Mouse (Mus musculus): ENCODE results near the gene Vamp1.

Vamp1 gene

GRCm38 (mm10) chr6:125213715-125214114, 1.6 kb upstream of the Vamp1 start:
- no peak for DNase-seq

DNA sequence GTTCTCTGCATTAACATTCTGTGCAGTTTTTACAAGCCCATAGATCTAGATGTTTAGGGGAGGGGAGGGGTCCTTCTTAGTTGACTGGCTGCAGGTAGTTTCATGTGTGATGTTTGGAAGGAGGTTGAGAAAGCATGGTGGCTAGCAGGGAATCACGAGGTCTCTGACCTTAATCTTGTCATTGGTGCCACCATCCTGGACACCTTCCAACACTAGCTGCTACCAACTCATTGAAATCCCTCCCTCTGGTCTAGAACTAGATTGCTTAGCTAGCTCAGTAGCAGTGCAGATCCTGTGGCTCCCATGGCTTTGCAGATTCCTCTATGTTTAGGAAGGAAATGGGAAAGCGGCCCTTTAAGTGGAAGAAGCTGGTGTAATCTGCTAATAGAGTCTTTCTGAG, 1.5 kb downstream of the Vamp1 start:
- peak in 1 of 2 experiments; percentile 43 for DNase-seq

- no peak for DNase-seq
These were observed 2.5 kb downstream of the Vamp1 start for GRCm38 (mm10) chr6:125217899-125218298.

- peak; percentile 57 to 74 for DNase-seq
These were observed 3.6 kb downstream of the Vamp1 start for GRCm38 (mm10) chr6:125218963-125219362.

GRCm38 (mm10) chr6:125221115-125221745, 5.9 kb downstream of the Vamp1 start:
- no peak for DNase-seq

DNA sequence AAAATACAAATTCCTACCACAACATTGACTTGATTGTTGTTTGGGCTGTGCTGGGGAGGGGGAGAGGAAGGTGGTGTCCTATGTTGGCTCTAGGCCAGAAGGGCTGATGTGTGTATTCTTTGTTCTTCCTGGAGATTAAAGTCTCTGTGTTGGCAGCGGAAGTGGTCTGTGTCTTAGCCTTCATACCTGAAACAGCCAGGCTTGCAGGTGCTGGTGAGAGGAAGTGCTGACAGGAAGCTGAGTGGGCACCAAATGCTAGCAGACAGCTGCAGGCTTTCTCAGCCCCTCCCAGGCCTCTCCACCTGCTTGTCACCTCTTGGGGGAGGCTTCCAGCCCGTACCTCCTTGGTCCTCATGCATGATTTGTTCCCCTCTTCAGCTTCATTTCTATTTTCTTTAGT, 6.8 kb downstream of the Vamp1 start:
- DNase-seq = no peak

DNA sequence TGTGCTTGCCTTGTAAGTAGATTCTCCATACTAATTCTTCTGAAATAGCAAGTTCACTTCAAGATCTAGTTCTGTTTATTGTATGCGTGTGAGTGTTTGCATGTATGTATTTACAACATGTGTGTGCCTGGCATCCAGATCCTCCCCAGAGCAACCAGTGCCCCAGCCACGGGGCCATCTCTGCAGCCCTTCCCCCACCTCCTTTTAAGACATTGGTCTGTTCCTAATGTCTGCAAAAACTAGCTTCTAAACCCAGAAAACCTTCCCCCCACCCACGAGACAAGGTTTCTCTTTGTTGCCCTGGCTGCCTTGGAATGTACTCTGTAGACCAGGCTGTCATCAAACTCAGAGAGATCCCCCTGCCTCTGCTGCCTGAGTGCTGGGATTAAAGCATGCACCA, 7.2 kb downstream of the Vamp1 start:
- no peak for DNase-seq

DNA sequence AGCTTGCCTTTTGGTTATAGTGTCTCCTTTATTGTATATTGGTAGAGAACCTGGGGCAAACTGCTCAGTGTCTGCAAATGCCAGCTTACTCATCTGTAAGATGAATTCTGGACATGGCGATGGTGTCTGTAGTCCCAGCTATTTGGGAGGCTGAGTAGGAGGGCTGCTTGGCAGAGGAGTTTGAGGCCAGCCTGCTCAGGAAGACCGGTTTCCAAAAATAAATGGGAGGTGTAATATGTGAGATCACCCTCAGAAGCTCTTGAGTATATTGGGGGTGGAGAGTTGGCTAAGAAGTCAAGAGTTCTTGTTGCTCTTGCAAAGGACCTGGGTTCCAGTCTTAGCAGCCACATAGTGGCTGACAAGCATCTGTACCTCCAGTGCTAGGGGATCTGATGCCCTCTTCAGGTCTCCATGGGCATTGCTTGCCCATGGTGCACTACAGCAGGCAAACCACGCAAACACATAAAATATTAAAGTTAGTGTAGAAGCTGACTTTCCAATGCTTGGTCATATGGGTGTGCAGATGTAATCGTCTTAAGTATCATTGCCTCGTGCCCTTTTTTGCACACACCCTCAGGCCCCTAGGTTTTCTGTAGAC, 10.3 kb downstream of the Vamp1 start:
- peak in 1 of 2 experiments; percentile 51 for DNase-seq

DNA sequence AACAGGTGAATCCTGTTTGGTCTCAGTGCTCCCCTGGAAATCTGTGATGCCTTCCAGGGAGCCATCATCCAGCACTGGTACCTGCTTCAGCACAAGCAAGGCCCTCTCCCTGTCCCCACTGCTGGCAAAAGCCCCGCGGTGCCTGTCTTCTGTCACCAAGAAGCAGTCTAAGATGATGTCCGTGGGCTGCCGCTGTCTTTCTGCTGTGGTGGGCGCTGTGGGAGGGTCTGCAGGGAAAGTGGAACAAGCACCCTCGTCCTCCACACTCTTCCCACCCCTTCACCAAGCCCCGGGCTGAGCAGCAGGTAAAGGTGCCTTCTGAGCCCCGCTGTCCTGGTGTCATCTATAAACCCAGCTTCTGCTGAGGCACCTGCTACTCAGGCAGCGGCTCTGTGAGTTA, 15.2 kb downstream of the Vamp1 start:
- DNase-seq = peak; percentile 16 to 19

- DNase-seq = peak; percentile 66 to 74
These were observed 16.0 kb downstream of the Vamp1 start, which contains the start of gene Tapbpl for GRCm38 (mm10) chr6:125231117-125232044. Gene Tapbpl, minus strand, starts transcription at chr6:125231860.

DNA sequence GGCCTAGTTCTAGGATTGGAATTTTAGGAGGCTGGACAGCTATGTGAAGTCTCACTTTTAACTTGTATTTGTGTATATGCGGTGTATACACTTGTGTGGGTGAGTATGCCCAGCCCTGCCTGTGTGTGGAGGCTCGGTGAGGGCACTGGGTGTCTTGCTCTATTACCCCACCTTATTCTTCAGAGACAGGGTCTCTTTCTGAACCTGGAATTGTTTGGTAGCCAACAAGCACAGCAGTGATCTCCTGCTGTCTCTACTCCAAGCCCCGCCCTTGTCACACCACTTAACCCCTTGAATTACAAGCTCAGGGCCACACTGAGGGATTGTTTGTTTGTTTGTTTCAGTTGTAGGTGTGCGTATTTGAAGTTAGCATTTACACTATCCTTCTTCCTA, 16.7 kb downstream of the Vamp1 start:
- DNase-seq = peak in 1 of 2 experiments; percentile 26

DNA sequence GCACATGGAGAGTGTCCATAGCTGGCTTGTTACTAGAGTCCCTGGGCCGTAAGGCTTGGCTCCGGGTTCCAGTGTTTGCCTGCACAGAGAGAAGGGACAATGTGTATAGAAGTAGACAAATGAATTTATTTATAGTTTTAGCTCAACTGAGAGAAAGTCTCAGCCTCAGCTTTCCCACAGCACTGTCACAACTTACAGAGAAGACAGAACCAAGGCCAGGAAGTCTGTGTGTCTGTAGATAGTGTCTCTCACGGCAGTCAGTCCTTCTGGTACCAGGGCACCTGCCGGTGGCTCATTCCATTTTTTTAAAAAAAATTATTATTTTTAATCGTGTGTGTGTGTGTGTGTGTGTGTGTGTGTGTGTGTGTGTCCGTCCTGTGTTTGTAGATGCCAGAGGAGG, 17.2 kb downstream of the Vamp1 start:
- DNase-seq = no peak

- DNase-seq = no peak
These were observed 18.6 kb downstream of the Vamp1 start for GRCm38 (mm10) chr6:125233816-125234519.

DNA sequence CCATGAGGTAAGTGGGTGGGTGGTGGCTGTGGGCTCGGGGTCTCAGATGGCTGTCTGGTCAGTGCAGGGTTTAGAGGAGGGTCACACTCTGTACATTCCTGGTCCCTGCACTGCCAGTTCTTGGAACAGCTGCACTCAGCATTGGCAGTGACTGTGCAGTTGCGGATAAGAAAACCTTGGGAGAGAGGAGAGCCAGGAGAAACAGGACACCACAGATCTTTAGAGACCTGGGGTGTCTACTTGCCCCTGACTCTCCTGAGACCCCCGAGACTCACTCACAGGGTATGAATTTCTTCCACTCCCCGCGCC, 19.1 kb downstream of the Vamp1 start:
- no peak for DNase-seq

- DNase-seq = no peak
These were observed 21.0 kb downstream of the Vamp1 start for GRCm38 (mm10) chr6:125236341-125236740.

DNA sequence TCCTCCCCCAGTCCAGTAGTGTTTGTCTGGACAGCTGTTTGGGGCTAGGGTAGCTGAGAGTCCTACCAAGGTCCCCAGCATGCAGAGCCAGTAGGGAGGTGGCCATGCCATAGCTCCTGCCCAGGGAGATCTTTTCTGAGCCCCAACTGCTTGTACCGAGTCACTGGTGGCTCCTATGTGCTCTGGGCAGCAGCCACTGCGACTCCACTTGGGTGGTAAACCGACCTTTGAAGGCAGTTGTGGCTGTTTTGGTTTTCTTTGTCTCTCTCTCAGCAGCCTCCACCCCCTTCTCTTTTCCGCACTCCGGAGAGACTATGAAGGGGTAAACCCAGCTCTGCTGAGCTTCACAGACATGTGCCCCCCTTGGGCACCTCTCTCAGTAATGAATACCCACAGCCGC, 21.4 kb downstream of the Vamp1 start, which contains the start of gene Cd27:
Gene Cd27, minus strand, starts transcription at position 229 of the 400 bp plus-strand sequence.
- no peak for DNase-seq

DNA sequence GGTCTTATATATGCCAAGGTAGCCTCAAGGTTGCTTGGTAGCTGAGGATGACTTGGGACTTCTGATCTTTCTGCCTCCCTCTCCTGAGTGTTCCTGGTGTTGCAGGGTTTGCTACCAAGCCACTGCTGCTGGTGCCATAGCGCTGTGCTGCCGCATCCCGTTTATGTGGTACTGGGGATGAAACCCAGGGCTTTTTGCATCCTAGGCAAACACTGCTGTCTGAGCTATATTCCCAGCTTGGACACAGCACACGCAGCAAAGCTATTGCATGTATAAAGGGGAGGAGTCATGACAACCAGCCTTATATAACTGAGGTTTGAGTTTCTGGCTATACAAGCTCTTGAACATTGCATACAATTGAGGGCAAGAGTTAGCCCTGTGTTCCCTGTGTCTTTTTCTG, 22.1 kb downstream of the Vamp1 start:
- no peak for DNase-seq

- no peak for DNase-seq
These were observed 23.0 kb downstream of the Vamp1 start for GRCm38 (mm10) chr6:125238396-125238795.

DNA sequence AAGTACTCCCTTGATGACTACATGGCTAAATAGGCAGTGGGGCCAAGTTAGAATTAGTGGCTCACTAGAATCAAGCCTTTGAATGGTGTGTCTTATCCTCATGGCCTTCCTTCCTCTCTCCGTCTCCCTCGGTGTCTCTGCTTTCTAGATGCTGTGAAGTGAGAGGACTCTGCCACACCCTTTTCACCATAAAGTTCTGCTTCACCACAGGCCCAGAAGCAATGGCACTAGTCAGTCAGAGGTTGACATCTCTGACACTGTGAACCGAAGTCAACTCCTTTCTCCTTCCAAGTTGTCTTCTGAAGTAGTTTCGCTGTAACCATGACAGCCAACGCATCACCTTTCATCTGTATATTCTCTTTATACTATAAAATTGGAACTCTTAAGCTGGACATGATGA, 24.2 kb downstream of the Vamp1 start:
- DNase-seq = no peak

DNA sequence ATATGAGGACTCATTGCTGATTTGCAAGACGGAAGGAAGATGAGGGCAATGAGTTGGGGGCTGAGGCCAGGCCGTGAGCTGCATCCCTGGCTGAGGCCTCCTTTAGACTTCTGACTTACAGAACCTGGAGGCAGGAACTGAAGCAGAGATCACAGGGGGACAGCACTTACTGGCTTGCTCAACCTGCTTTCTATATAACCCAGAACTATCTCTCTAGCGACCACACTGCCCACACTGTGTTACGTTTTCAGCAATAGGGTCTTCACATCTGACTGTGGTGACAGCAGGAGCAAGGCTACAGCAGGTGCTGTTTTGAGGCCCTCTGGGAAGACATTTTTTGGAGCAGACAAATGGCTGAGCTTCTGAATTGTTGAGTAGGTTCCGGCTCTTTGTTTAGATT, 25.3 kb downstream of the Vamp1 start:
- no peak for DNase-seq

DNA sequence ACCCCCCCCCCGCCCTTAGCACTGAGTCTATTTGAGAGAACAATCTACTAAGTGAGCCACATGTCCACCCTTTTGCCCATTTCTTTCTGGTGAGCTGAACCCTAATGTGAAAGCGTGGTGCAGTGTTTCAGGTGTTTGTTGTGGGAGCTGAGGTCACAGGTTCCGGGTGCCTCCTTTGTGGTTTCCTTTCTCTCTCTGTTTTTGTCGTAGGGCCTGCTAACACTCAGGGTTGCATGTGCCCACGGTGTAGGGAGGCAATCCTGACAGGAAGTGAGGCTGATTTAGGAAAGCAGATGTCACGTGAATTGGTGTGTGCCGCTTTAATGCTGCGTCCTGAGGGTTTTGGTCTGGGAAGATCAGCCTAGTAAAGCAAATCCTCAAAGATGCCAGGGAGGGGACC, 26.2 kb downstream of the Vamp1 start:
- no peak for DNase-seq

DNA sequence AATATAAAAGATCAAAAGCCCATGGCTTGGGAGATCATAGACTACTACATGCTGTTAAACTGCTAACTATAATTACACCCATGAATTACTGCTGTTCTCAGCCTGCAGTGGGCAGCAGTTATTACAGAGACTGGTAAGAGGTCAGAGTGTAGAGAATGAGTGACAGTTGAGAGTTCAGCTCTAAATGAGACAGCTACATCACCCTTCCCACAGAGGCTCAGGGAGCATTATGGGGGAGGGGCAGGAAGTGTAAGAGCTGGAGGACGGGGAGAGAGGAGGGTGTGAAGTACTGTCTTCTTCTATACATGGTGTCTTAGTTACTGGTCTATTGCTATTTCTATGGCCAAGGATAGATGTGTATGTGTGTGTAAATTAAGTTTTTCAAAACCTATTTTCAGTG, 29.2 kb downstream of the Vamp1 start:
- no peak for DNase-seq

DNA sequence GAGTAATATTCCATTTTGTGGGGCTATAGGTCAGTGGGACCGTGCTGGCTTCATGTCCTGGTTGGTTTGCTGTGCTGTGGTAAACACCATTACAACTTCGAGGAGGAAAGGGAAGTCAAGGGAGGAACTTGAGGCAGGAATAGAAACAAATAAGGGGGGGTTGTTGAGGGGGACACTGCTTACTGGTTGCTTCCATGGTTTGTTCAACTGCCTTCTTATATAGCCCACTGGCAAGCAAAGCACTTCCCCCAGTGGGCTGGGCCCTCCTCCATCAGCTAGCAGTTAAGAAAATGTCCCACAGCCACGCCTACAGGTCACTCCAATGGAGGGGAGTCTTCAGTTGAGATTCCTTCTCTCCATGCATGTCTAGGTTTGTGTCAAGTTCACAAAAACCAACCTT, 36.9 kb downstream of the Vamp1 start:
- no peak for DNase-seq

Measured in cerebellum, postnatal 25 days (tissue).